Mouse (Mus musculus) heart, postnatal 0 days (tissue): ENCODE measurements around the gene Mrpl38.

Source experiments
- CTCF ChIP-seq: IDR thresholded peaks from 2 replicates; pipeline ENCODE4 v1.5.1; 2016; ENCODE audit warnings: antibody characterized with exemption, control low read depth, low read depth
- EP300 ChIP-seq: IDR thresholded peaks from 2 replicates; pipeline ENCODE4 v1.6.1; 2016; ENCODE audit warnings: antibody characterized with exemption, low read depth

DNA sequence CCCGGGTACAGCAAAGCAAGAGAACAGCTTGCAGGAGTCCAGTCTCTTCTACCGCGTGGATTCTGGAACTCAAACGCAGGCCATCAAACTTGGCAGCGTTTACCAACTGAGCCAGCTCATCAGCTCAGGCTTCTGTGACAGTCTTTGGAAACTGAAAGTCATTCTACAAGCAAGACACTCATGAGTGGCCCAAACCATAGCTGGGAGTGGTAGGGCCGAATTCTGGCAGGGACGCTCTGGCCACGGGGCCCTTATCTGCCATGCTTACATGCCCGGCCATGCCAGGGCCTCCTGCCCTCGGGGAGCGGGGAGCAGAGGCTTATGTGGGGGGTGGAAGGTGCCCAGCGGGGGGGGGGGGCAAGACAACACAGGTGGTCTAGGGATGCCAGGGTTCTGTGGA lies 35.1 kb downstream of the Mrpl38 start:
- no peak for TF ChIP-seq EP300
- TF ChIP-seq CTCF = no peak
